Mouse (Mus musculus) limb, embryonic 10.5 days (tissue): ENCODE results near the gene Clmp. TPM values are rescaled to one million over a fixed set of nuclear protein-coding genes. Genes with fewer than 3 reads are reported as not detected.

Experiments
- DNase-seq: peaks from one replicate; pipeline ENCODE4 v3.0.0-alpha.2; 2017; ENCODE audit warnings: low spot score
- H3K27ac ChIP-seq: fragments of 300-500 bp; sonication (generic); 2 replicates; pipeline ENCODE4 v1.5.1; 2016; ENCODE audit warnings: mild to moderate bottlenecking
- H3K27me3 ChIP-seq: fragments of 300-500 bp; sonication (generic); 2 replicates; pipeline ENCODE4 v1.6.1; 2016; ENCODE audit warnings: low read depth, mild to moderate bottlenecking; ENCODE audit not compliant: poor library complexity, severe bottlenecking
- H3K36me3 ChIP-seq: fragments of 300-500 bp; sonication (generic); 2 replicates; pipeline ENCODE4 v1.6.1; 2016; ENCODE audit warnings: mild to moderate bottlenecking, moderate library complexity
- H3K4me1 ChIP-seq: fragments of 300-500 bp; sonication (generic); 2 replicates; pipeline ENCODE4 v1.6.1; 2016
- H3K4me3 ChIP-seq: fragments of 300-500 bp; sonication (generic); 2 replicates; pipeline ENCODE4 v1.5.1; 2016; ENCODE audit warnings: mild to moderate bottlenecking, moderate library complexity
- H3K9me3 ChIP-seq: fragments of 300-500 bp; sonication (generic); replicated peaks from 2 replicates; pipeline ENCODE4 v1.6.1; 2016; ENCODE audit warnings: mild to moderate bottlenecking
- WGBS: fragments of 180-500 bp; shearing (Covaris S2); methylation state at CpG from one replicate; pipeline ENCODE4 v1.1.7; 2016; 5-methylcytosine and 5-hydroxymethylcytosine counted together
- polyA plus RNA-seq: library from polyadenylated mRNA; unstranded; fragments of >200 nt; fragmentation: Nextera tagmentation; extraction: Ambion mirVana; gene quantifications from 2 replicates; pipeline ENCODE4 v1.2.1, GENCODE M21; 2016

Gene Clmp
- polyA plus RNA-seq: 47.0 and 53.5 TPM in 2 replicates

- under 1% methylated on average over 50 of the region's 53 CpGs for WGBS
- DNase-seq: peak; percentile 78
- H3K27ac ChIP-seq: peak within 1 kb of the TSS; percentile 100
- peaks cover 36% of the 10 kb centered on the region for H3K4me1 ChIP-seq
- H3K9me3 ChIP-seq: no peaks in the 10 kb centered on the region
- H3K27me3 ChIP-seq: 0 out of 2 replicates have a peak, but pooled peaks cover 4% of the 10 kb centered on the region
- peak within 1 kb of the TSS; percentile 98 for H3K4me3 ChIP-seq
- peaks cover 13% of the 10 kb centered on the region; the same call in 1 of the 2 replicates for H3K36me3 ChIP-seq
Observed at GRCm38 (mm10) chr9:40685801-40686420, at the start of gene Clmp. Gene Clmp (plus strand): TSS chr9:40685962.

- DNase-seq: peak; percentile 73
Observed at GRCm38 (mm10) chr9:40636054-40636453, 49.7 kb upstream of the Clmp start.

GRCm38 (mm10) chr9:40637705-40638393, 47.9 kb upstream of the Clmp start:
- Histone ChIP-seq H3K36me3 (no peaks in the 10 kb centered on the region), H3K4me3 (peak overlapping the region; percentile 56), H3K4me1 (peaks cover 34% of the 10 kb centered on the region), H3K27ac (peak overlapping the region; percentile 73), H3K27me3 (peaks cover 5% of the 10 kb centered on the region), H3K9me3 (no peaks in the 10 kb centered on the region)
- WGBS: 25% methylated on average over 8 of the region's 8 CpGs
- DNase-seq: no peak

More at GRCm38 (mm10) chr9:40636054-40636453, 49.7 kb upstream of the Clmp start:
- Histone ChIP-seq H3K27me3 (no peaks in the 10 kb centered on the region), H3K9me3 (no peaks in the 10 kb centered on the region), H3K4me3 (no peak overlapping the region), H3K27ac (no peak overlapping the region), H3K4me1 (peaks cover 33% of the 10 kb centered on the region), H3K36me3 (no peaks in the 10 kb centered on the region)
- 18% methylated on average over 2 of the region's 2 CpGs for WGBS

GRCm38 (mm10) chr9:40638394-40639049, 47.2 kb upstream of the Clmp start:
- H3K27ac ChIP-seq: peak overlapping the region; percentile 73
- H3K36me3 ChIP-seq: no peaks in the 10 kb centered on the region
- peaks cover 35% of the 10 kb centered on the region for H3K4me1 ChIP-seq
- no peaks in the 10 kb centered on the region for H3K9me3 ChIP-seq
- peak; percentile 68 for DNase-seq
- H3K4me3 ChIP-seq: peak overlapping the region; percentile 56
- H3K27me3 ChIP-seq: peaks cover 5% of the 10 kb centered on the region
- 3% methylated on average over 14 of the region's 14 CpGs for WGBS

GRCm38 (mm10) chr9:40639536-40640187, 46.1 kb upstream of the Clmp start:
- H3K4me3 ChIP-seq: no peak overlapping the region
- no peak for DNase-seq
- H3K4me1 ChIP-seq: peaks cover 35% of the 10 kb centered on the region
- H3K36me3 ChIP-seq: no peaks in the 10 kb centered on the region
- H3K27ac ChIP-seq: no peak overlapping the region
- H3K27me3 ChIP-seq: peaks cover 5% of the 10 kb centered on the region
- H3K9me3 ChIP-seq: no peaks in the 10 kb centered on the region
- 89% methylated on average over 10 of the region's 10 CpGs for WGBS

- WGBS: 82% methylated on average over 2 of the region's 2 CpGs
- Histone ChIP-seq H3K4me1 (peaks cover 33% of the 10 kb centered on the region), H3K27me3 (peaks cover 5% of the 10 kb centered on the region), H3K27ac (no peak overlapping the region), H3K4me3 (no peak overlapping the region), H3K9me3 (no peaks in the 10 kb centered on the region), H3K36me3 (no peaks in the 10 kb centered on the region)
- DNase-seq: no peak
Observed at GRCm38 (mm10) chr9:40641318-40641717, 44.4 kb upstream of the Clmp start.

GRCm38 (mm10) chr9:40642470-40643220, 43.1 kb upstream of the Clmp start:
- no peak overlapping the region for H3K4me3 ChIP-seq
- no peak for DNase-seq
- 37% methylated on average over 16 of the region's 16 CpGs for WGBS
- H3K27me3 ChIP-seq: peaks cover 5% of the 10 kb centered on the region
- H3K4me1 ChIP-seq: peaks cover 20% of the 10 kb centered on the region
- peak overlapping the region; percentile 36 for H3K27ac ChIP-seq
- no peaks in the 10 kb centered on the region for H3K36me3 ChIP-seq
- H3K9me3 ChIP-seq: no peaks in the 10 kb centered on the region

- Histone ChIP-seq H3K36me3 (no peaks in the 10 kb centered on the region), H3K27ac (no peak overlapping the region), H3K4me3 (no peak overlapping the region), H3K27me3 (no peaks in the 10 kb centered on the region), H3K9me3 (no peaks in the 10 kb centered on the region), H3K4me1 (peaks cover 9% of the 10 kb centered on the region)
- WGBS: 94% methylated on average over 3 of the region's 3 CpGs
- DNase-seq: no peak
Observed at GRCm38 (mm10) chr9:40649444-40649843, 36.3 kb upstream of the Clmp start.

GRCm38 (mm10) chr9:40649983-40650382, 35.8 kb upstream of the Clmp start:
- Histone ChIP-seq H3K27me3 (no peaks in the 10 kb centered on the region), H3K27ac (no peak overlapping the region), H3K36me3 (no peaks in the 10 kb centered on the region), H3K4me1 (peaks cover 9% of the 10 kb centered on the region), H3K4me3 (no peak overlapping the region), H3K9me3 (no peaks in the 10 kb centered on the region)
- 80% methylated on average over 6 of the region's 6 CpGs for WGBS
- DNase-seq: no peak

- no peak for DNase-seq
- no peaks in the 10 kb centered on the region for H3K36me3 ChIP-seq
- 86% methylated on average over 4 of the region's 4 CpGs for WGBS
- H3K27me3 ChIP-seq: no peaks in the 10 kb centered on the region
- H3K9me3 ChIP-seq: no peaks in the 10 kb centered on the region
- no peak overlapping the region for H3K27ac ChIP-seq
- H3K4me1 ChIP-seq: peaks cover 15% of the 10 kb centered on the region
- H3K4me3 ChIP-seq: no peak overlapping the region
Observed at GRCm38 (mm10) chr9:40651239-40651859, 34.4 kb upstream of the Clmp start.

GRCm38 (mm10) chr9:40652757-40653156, 33.0 kb upstream of the Clmp start:
- WGBS: 45% methylated on average over 9 of the region's 9 CpGs
- no peak for DNase-seq
- H3K27ac ChIP-seq: peak overlapping the region; percentile 75

More at GRCm38 (mm10) chr9:40652757-40653156, 33.0 kb upstream of the Clmp start:
- Histone ChIP-seq H3K9me3 (no peaks in the 10 kb centered on the region), H3K36me3 (no peaks in the 10 kb centered on the region), H3K27me3 (no peaks in the 10 kb centered on the region), H3K4me3 (no peak overlapping the region), H3K4me1 (peaks cover 15% of the 10 kb centered on the region)
